Mouse (Mus musculus) limb, embryonic 11.5 days (tissue): ENCODE measurements around the gene Afg3l1. TPM values are rescaled to one million over a fixed set of nuclear protein-coding genes. Genes with fewer than 3 reads are reported as not detected.
"Not testable (repeated sequence)": the region's sequence is repeated elsewhere in the genome, so short reads cannot be mapped to it uniquely, and the experiment has no call there.

ENCODE experiments used
- ATAC-seq: fragments of 200-750 bp; cut with Nextera tagmentation; 2 replicates; pipeline ENCODE4 v1.8.0; 2017; ENCODE audit warnings: low read depth; ENCODE audit not compliant: insufficient number of reproducible peaks, low FRiP score, low TSS enrichment
- DNase-seq: peaks from one replicate; pipeline ENCODE4 v3.0.0-alpha.2; 2015; ENCODE audit warnings: low spot score
- H3K27ac ChIP-seq: fragments of 300-500 bp; sonication (generic); replicated peaks from 2 replicates; pipeline ENCODE4 v1.5.1; 2014; ENCODE audit warnings: low read depth, mild to moderate bottlenecking, low read length
- H3K27me3 ChIP-seq: fragments of 300-500 bp; sonication (generic); 2 replicates; pipeline ENCODE4 v1.6.1; 2014; ENCODE audit warnings: mild to moderate bottlenecking, low read length, mixed read lengths; ENCODE audit not compliant: control insufficient read depth, insufficient read depth
- H3K36me3 ChIP-seq: fragments of 300-500 bp; sonication (generic); 2 replicates; pipeline ENCODE4 v1.6.1; 2014; ENCODE audit warnings: mild to moderate bottlenecking, low read length, moderate library complexity, mixed read lengths; ENCODE audit not compliant: control insufficient read depth, insufficient read depth
- H3K4me1 ChIP-seq: fragments of 300-500 bp; sonication (generic); 2 replicates; pipeline ENCODE4 v1.6.1; 2014; ENCODE audit warnings: low read length, mixed read lengths; ENCODE audit not compliant: control insufficient read depth, insufficient read depth
- H3K4me2 ChIP-seq: fragments of 300-500 bp; sonication (generic); 2 replicates; pipeline ENCODE4 v1.6.1; 2014; ENCODE audit warnings: low read depth, mild to moderate bottlenecking, moderate library complexity; ENCODE audit not compliant: severe bottlenecking
- H3K4me3 ChIP-seq: fragments of 300-500 bp; sonication (generic); 2 replicates; pipeline ENCODE4 v1.5.1; 2014; ENCODE audit warnings: low read depth, low read length
- H3K9ac ChIP-seq: fragments of 300-500 bp; sonication (generic); 2 replicates; pipeline ENCODE4 v1.6.1; 2014; ENCODE audit warnings: mild to moderate bottlenecking, low read length
- H3K9me3 ChIP-seq: fragments of 300-500 bp; sonication (generic); 2 replicates; pipeline ENCODE4 v1.6.1; 2016; ENCODE audit warnings: low read length; ENCODE audit not compliant: control insufficient read depth
- WGBS: fragments of 180-500 bp; shearing (Covaris S2); extraction: QIAGEN DNeasy Blood & Tissue Kit; methylation state at CpG from one replicate; pipeline ENCODE4 v1.1.7; 2014; 5-methylcytosine and 5-hydroxymethylcytosine counted together
- polyA plus RNA-seq: library from polyadenylated mRNA; unstranded; fragments of >200 nt; fragmentation: Nextera tagmentation; extraction: Ambion mirVana; gene quantifications from 2 replicates; pipeline ENCODE4 v1.2.1, GENCODE M21; 2014

The Afg3l1 gene
- polyA plus RNA-seq, 1 experiment from 2014 or later, result 36.5 TPM

- H3K9ac ChIP-seq, result peak within 1 kb of the TSS; percentile 69
- H3K36me3 ChIP-seq, result no peaks in the 10 kb centered on the region
- no peaks in the 10 kb centered on the region for H3K9me3 ChIP-seq
- H3K4me3 ChIP-seq, result peak within 1 kb of the TSS; percentile 64
- peak within 1 kb of the TSS; percentile 93 for H3K4me2 ChIP-seq
- ATAC-seq (peak; percentile 45; the same call in 1 of the 2 replicates), DNase-seq (peak; percentile 83)
- peaks cover 10% of the 10 kb centered on the region; the same call in 1 of the 2 replicates for H3K27me3 ChIP-seq
- 0 out of 2 replicates have a peak within 1 kb of the TSS, but pooled peaks have one; percentile 30 for H3K27ac ChIP-seq
- H3K4me1 ChIP-seq, result peaks cover 17% of the 10 kb centered on the region
- 0% methylated on average over 54 of the region's 63 CpGs for WGBS
Observed at GRCm38 (mm10) chr8:123514781-123515539, 37.3 kb downstream of the Afg3l1 start, which contains the start of gene Dbndd1. TSS of gene Dbndd1 (minus strand) at chr8:123515463.

- Histone ChIP-seq H3K9me3 (no peaks in the 10 kb centered on the region), H3K9ac (no peak overlapping the region), H3K36me3 (no peaks in the 10 kb centered on the region), H3K27ac (no peak overlapping the region), H3K27me3 (peaks cover 10% of the 10 kb centered on the region; the same call in 1 of the 2 replicates), H3K4me2 (peak overlapping the region; percentile 93), H3K4me3 (peak overlapping the region; percentile 64), H3K4me1 (peaks cover 17% of the 10 kb centered on the region)
- DNase-seq (no peak), ATAC-seq (no peak)
- 2% methylated on average over 11 of the region's 11 CpGs for WGBS
Observed at GRCm38 (mm10) chr8:123515540-123515897, 37.8 kb downstream of the Afg3l1 start.

GRCm38 (mm10) chr8:123516596-123516995 lies 38.9 kb downstream of the Afg3l1 start:
- no peak overlapping the region for H3K27ac ChIP-seq
- H3K9ac ChIP-seq, result no peak overlapping the region
- no peak overlapping the region for H3K4me3 ChIP-seq
- no peaks in the 10 kb centered on the region for H3K9me3 ChIP-seq
- H3K27me3 ChIP-seq, result peaks cover 10% of the 10 kb centered on the region; the same call in 1 of the 2 replicates
- peaks cover 17% of the 10 kb centered on the region for H3K4me1 ChIP-seq
- H3K36me3 ChIP-seq, result no peaks in the 10 kb centered on the region
- no peak for DNase-seq
- H3K4me2 ChIP-seq, result no peak overlapping the region
- WGBS, result 46% methylated on average over 2 of the region's 2 CpGs
- no peak for ATAC-seq

- Histone ChIP-seq H3K4me3 (peak overlapping the region; percentile 59), H3K9ac (no peak overlapping the region), H3K27ac (no peak overlapping the region), H3K27me3 (peaks cover 10% of the 10 kb centered on the region; the same call in 1 of the 2 replicates), H3K9me3 (no peaks in the 10 kb centered on the region), H3K4me2 (peak overlapping the region; percentile 26; the same call in 1 of the 2 replicates), H3K36me3 (no peaks in the 10 kb centered on the region), H3K4me1 (peaks cover 17% of the 10 kb centered on the region)
- no peak for DNase-seq
- 37% methylated on average over 10 of the region's 10 CpGs for WGBS
- ATAC-seq, result no peak
Observed at GRCm38 (mm10) chr8:123518172-123518571, 40.5 kb downstream of the Afg3l1 start.

GRCm38 (mm10) chr8:123518667-123519066 lies 41.0 kb downstream of the Afg3l1 start, which contains the start of gene Gas8:
TSS of gene Gas8 (plus strand) at chr8:123518834.
- Histone ChIP-seq H3K9ac (peak within 1 kb of the TSS; percentile 78), H3K4me3 (peak within 1 kb of the TSS; percentile 59), H3K27me3 (peaks cover 5% of the 10 kb centered on the region; the same call in 1 of the 2 replicates), H3K27ac (no peak within 1 kb of the TSS), H3K4me2 (peak within 1 kb of the TSS; percentile 86), H3K9me3 (no peaks in the 10 kb centered on the region), H3K4me1 (peaks cover 17% of the 10 kb centered on the region), H3K36me3 (no peaks in the 10 kb centered on the region)
- WGBS, result under 1% methylated on average over 20 of the region's 20 CpGs
- peak; percentile 94 for DNase-seq
- peak; percentile 83 for ATAC-seq

- WGBS, result 93% methylated on average over 1 of the region's 1 CpGs
- H3K27ac ChIP-seq, DNase-seq, H3K27me3 ChIP-seq, H3K4me1 ChIP-seq, H3K9me3 ChIP-seq, ATAC-seq, H3K4me3 ChIP-seq, H3K36me3 ChIP-seq, H3K4me2 ChIP-seq, H3K9ac ChIP-seq: not testable (repeated sequence)
Observed at GRCm38 (mm10) chr8:123520048-123520447, 42.3 kb downstream of the Afg3l1 start.

- H3K36me3 ChIP-seq, result peaks cover 19% of the 10 kb centered on the region
- no peaks in the 10 kb centered on the region for H3K4me1 ChIP-seq
- WGBS, result 92% methylated on average over 25 of the region's 25 CpGs
- DNase-seq (no peak), ATAC-seq (no peak)
- H3K27me3 ChIP-seq, result no peaks in the 10 kb centered on the region
- H3K9me3 ChIP-seq, result no peaks in the 10 kb centered on the region
- no peak overlapping the region for H3K9ac ChIP-seq
- H3K27ac ChIP-seq, result no peak overlapping the region; the same call in 1 of the 2 replicates
- H3K4me2 ChIP-seq, result no peak overlapping the region
- H3K4me3 ChIP-seq, result no peak overlapping the region
Observed at GRCm38 (mm10) chr8:123527720-123528489, 50.2 kb downstream of the Afg3l1 start.

GRCm38 (mm10) chr8:123536242-123536989 lies 58.7 kb downstream of the Afg3l1 start:
- 87% methylated on average over 9 of the region's 9 CpGs for WGBS
- H3K4me2 ChIP-seq, result no peak overlapping the region
- no peaks in the 10 kb centered on the region for H3K9me3 ChIP-seq
- H3K4me3 ChIP-seq, result no peak overlapping the region
- H3K27ac ChIP-seq, result no peak overlapping the region
- H3K9ac ChIP-seq, result no peak overlapping the region
- H3K4me1 ChIP-seq, result no peaks in the 10 kb centered on the region
- ATAC-seq (peak; percentile 39; the same call in 1 of the 2 replicates), DNase-seq (no peak)
- 0 out of 2 replicates have a peak, but pooled peaks cover 5% of the 10 kb centered on the region for H3K27me3 ChIP-seq
- H3K36me3 ChIP-seq, result peaks cover 8% of the 10 kb centered on the region
